8 mouse cellular contexts compared by ENCODE assay signal in the genomic region with DNA sequence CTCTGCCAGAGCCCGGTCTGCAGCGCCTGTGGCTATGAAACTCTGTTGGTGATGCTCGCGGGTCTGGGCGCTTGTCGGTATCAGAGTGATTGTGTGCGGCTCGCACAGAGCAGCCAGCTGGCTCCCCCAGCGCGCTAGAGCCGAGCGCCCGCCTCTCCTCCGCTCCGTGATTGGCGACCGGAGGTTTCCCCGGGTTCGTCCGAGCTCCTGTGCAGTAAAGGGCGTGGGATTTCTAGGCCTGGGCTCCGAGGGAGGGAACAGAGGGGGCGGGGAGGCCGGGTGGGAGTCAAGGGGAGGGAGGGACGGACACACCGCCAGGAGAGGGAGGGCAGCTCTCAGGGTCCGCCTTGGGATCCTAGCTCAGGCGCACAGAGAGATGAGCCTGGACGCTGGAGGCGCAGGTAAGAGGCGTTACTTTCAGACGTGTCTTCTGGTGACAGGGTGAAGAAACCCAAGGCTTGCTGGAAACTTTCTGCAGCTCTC. TPM values are rescaled to one million over a fixed set of nuclear protein-coding genes. Genes with fewer than 3 reads are reported as not detected.
A peak's percentile ranks its signal among the peaks of the same experiment; 100 is the strongest.
DNase-seq lines count a peak whose midpoint lies in the region; ATAC-seq lines count a peak whose summit lies in the region.

Adamts18 (minus strand) TSS at position 86 of the 483 bp plus-strand sequence.

- under 1% methylated on average over 32 of the region's 32 CpGs for WGBS in hindbrain, embryonic 12.5 days
- WGBS in limb, embryonic 15.5 days = under 1% methylated on average over 31 of the region's 32 CpGs

- H3K36me3 ChIP-seq in hindbrain, embryonic 12.5 days = no peaks in the 10 kb centered on the region
- no peaks in the 10 kb centered on the region for H3K36me3 ChIP-seq in limb, embryonic 15.5 days

- peaks cover 9% of the 10 kb centered on the region; the same call in 1 of the 2 replicates for H3K4me1 ChIP-seq in hindbrain, embryonic 12.5 days
- peaks cover 11% of the 10 kb centered on the region for H3K4me1 ChIP-seq in limb, embryonic 15.5 days

- peak within 1 kb of the TSS; percentile 100 for H3K4me2 ChIP-seq in hindbrain, embryonic 12.5 days (replicated peaks)
- H3K4me2 ChIP-seq in limb, embryonic 15.5 days = peak within 1 kb of the TSS; percentile 90

- peak; percentile 83 for ATAC-seq in frontal cortex, adult (ENCODE audit: low TSS enrichment)
- ATAC-seq in hindbrain, embryonic 12.5 days (ENCODE audit: low FRiP score) = peak; percentile 86
- ATAC-seq in limb, embryonic 15.5 days (ENCODE audit: insufficient number of reproducible peaks, low FRiP score, low TSS enrichment, low read depth) = no peak

- H3K4me3 ChIP-seq in hindbrain, embryonic 12.5 days = peak within 1 kb of the TSS; percentile 65
- peak within 1 kb of the TSS; percentile 45 for H3K4me3 ChIP-seq in limb, embryonic 15.5 days

- H3K27ac ChIP-seq in hindbrain, embryonic 12.5 days = peak within 1 kb of the TSS; percentile 68
- H3K27ac ChIP-seq in limb, embryonic 15.5 days = no peak within 1 kb of the TSS

- peak within 1 kb of the TSS; percentile 75 for H3K9ac ChIP-seq in hindbrain, embryonic 12.5 days
- H3K9ac ChIP-seq in limb, embryonic 15.5 days = peak within 1 kb of the TSS; percentile 26

- no peak for DNase-seq in frontal cortex, postnatal 25 days (ENCODE audit: low spot score in 2 of 2)
- peak; percentile 5 for DNase-seq in urinary bladder, postnatal 14 days (ENCODE audit: low spot score)
- no peak for DNase-seq in urinary bladder, adult 2 months (ENCODE audit: low spot score)
- peak; percentile 23 to 28 for DNase-seq in right cerebral cortex, postnatal 36 days (ENCODE audit: low spot score in 2 of 2)
- DNase-seq in gastrocnemius, adult 8-10 months (ENCODE audit: low spot score in 2 of 2) = no peak

- H3K9me3 ChIP-seq in hindbrain, embryonic 12.5 days (replicated peaks) = no peaks in the 10 kb centered on the region
- H3K9me3 ChIP-seq in limb, embryonic 15.5 days = no peaks in the 10 kb centered on the region

- peaks cover 42% of the 10 kb centered on the region for H3K27me3 ChIP-seq in hindbrain, embryonic 12.5 days
- peaks cover 64% of the 10 kb centered on the region for H3K27me3 ChIP-seq in limb, embryonic 15.5 days

RNA-seq across cellular contexts. Expression of gene Adamts18, which starts in this region (rescaled TPM):
- 0.25 and 0.43 TPM in 2 replicates for polyA plus RNA-seq in urinary bladder, adult 2 months (2012; rRNA removed)
- polyA plus RNA-seq in hindbrain, embryonic 12.5 days (2016; fragmentation: Nextera tagmentation; extraction: Ambion mirVana) = 2.1 and 2.8 TPM in 2 replicates
- polyA plus RNA-seq in limb, embryonic 15.5 days (2015; fragmentation: Nextera tagmentation; extraction: Ambion mirVana) = 2.9 and 3.6 TPM in 2 replicates
- total RNA-seq in gastrocnemius, adult 8-10 months (2022) = under 1 TPM in 3 of 4 experiments, not detected in 1; 0.09 to 0.17 (median 0.13) TPM

Comparison
In these comparisons a context has a peak if more than half of its experiments do, and no peak if none do; other contexts are left out.
1. DNase-seq: peak in urinary bladder, postnatal 14 days (single experiment) and right cerebral cortex, postnatal 36 days (2 of 2); none in frontal cortex, postnatal 25 days (0 of 2), urinary bladder, adult 2 months (single experiment) and gastrocnemius, adult 8-10 months (0 of 2).